Mouse (Mus musculus) thymus, adult 2 months (tissue): ENCODE results near the gene Hoxc4. TPM values are rescaled to one million over a fixed set of nuclear protein-coding genes. Genes with fewer than 3 reads are reported as not detected.

Experiments
- DNase-seq: peaks from one replicate; pipeline ENCODE4 v3.0.0; 2021
- H3K27ac ChIP-seq: fragments of 200-500 bp; 2 replicates; pipeline ENCODE4 v1.5.1; 2012; ENCODE audit warnings: low read length, control low read depth; ENCODE audit not compliant: control insufficient read depth, insufficient read depth
- H3K27me3 ChIP-seq: fragments of 200-500 bp; 2 replicates; pipeline ENCODE4 v1.6.1; 2012; ENCODE audit warnings: mild to moderate bottlenecking, low read length, moderate library complexity, mixed read lengths; ENCODE audit not compliant: control insufficient read depth, insufficient read depth
- H3K36me3 ChIP-seq: fragments of 200-500 bp; 2 replicates; pipeline ENCODE4 v1.6.1; 2012; ENCODE audit warnings: mild to moderate bottlenecking, low read length, moderate library complexity; ENCODE audit not compliant: control insufficient read depth, insufficient read depth
- H3K4me1 ChIP-seq: fragments of 200-500 bp; replicated peaks from 2 replicates; pipeline ENCODE4 v1.6.1; 2012; ENCODE audit warnings: low read length; ENCODE audit not compliant: control insufficient read depth, insufficient read depth
- H3K4me3 ChIP-seq: fragments of 200-500 bp; 2 replicates; pipeline ENCODE4 v1.5.1; 2012; ENCODE audit warnings: mild to moderate bottlenecking, low read length, control low read depth, moderate library complexity; ENCODE audit not compliant: control insufficient read depth, insufficient read depth
- CTCF ChIP-seq: fragments of 200-500 bp; IDR thresholded peaks from 2 replicates; pipeline ENCODE4 v1.5.1; 2012; ENCODE audit warnings: mild to moderate bottlenecking, control low read depth, low read length, moderate library complexity, borderline replicate concordance; ENCODE audit not compliant: control insufficient read depth, poor library complexity, insufficient read depth; ENCODE audit errors: extremely low read depth
- POLR2A ChIP-seq: fragments of 200-500 bp; IDR thresholded peaks from 2 replicates; pipeline ENCODE4 v1.6.1; 2012; ENCODE audit warnings: mild to moderate bottlenecking, low read length, control low read depth, moderate library complexity; ENCODE audit not compliant: control insufficient read depth, poor library complexity, insufficient read depth; ENCODE audit errors: extremely low read depth
- WGBS: fragments of 180-500 bp; shearing (Covaris S2); methylation state at CpG from one replicate; pipeline ENCODE4 v1.1.7; 2018; 5-methylcytosine and 5-hydroxymethylcytosine counted together
- polyA plus RNA-seq: library from polyadenylated mRNA; depleted of rRNA; stranded (reverse); fragments of >200 nt; gene quantifications from 2 replicates; pipeline ENCODE4 v1.2.3, GENCODE M21; 2012

Gene Hoxc4
- polyA plus RNA-seq, 1 experiment, result 0.22 TPM

DNA sequence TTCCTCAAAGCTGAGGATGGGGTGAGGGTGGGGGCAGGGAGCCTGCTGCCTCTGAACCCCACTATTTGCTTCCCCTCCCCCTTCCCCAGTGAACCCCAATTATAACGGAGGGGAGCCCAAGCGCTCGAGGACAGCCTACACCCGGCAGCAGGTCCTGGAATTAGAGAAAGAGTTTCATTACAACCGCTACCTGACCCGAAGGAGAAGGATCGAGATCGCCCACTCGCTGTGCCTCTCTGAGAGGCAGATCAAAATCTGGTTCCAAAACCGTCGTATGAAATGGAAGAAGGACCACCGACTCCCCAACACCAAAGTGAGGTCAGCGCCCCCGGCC, 16.8 kb downstream of the Hoxc4 start:
- H3K4me3 ChIP-seq, result no peak overlapping the region
- WGBS, result 10% methylated on average over 14 of the region's 14 CpGs
- TF ChIP-seq POLR2A (no peak), CTCF (no peak)
- peaks cover 32% of the 10 kb centered on the region for H3K27me3 ChIP-seq
- no peaks in the 10 kb centered on the region for H3K36me3 ChIP-seq
- DNase-seq, result no peak
- H3K27ac ChIP-seq, result no peak overlapping the region
- H3K4me1 ChIP-seq, result no peaks in the 10 kb centered on the region

DNA sequence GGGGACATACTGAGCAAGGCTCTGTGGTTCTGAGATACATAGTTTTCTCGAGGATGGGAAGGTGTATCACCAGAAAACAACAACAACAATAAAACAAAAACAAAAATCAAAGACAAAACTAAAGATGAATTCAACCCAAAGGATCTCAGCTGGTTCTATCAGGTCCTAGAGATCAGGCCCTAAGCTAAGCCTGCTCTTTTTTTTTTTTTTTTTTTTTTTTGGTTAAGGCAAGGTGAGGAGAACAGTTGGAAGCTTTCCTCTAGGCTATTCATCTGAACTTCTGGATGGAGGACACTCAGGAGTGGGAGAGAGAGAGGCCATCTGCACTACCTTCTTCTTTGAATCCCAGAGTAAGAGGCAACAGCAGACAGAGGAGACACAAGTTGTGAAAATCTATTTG, 18.8 kb downstream of the Hoxc4 start:
- Histone ChIP-seq H3K4me3 (no peak overlapping the region), H3K27ac (no peak overlapping the region), H3K27me3 (peaks cover 33% of the 10 kb centered on the region), H3K36me3 (no peaks in the 10 kb centered on the region), H3K4me1 (no peaks in the 10 kb centered on the region)
- TF ChIP-seq CTCF, result no peak
- TF ChIP-seq POLR2A, result no peak
- WGBS, result 21% methylated on average over 1 of the region's 1 CpGs
- no peak for DNase-seq

DNA sequence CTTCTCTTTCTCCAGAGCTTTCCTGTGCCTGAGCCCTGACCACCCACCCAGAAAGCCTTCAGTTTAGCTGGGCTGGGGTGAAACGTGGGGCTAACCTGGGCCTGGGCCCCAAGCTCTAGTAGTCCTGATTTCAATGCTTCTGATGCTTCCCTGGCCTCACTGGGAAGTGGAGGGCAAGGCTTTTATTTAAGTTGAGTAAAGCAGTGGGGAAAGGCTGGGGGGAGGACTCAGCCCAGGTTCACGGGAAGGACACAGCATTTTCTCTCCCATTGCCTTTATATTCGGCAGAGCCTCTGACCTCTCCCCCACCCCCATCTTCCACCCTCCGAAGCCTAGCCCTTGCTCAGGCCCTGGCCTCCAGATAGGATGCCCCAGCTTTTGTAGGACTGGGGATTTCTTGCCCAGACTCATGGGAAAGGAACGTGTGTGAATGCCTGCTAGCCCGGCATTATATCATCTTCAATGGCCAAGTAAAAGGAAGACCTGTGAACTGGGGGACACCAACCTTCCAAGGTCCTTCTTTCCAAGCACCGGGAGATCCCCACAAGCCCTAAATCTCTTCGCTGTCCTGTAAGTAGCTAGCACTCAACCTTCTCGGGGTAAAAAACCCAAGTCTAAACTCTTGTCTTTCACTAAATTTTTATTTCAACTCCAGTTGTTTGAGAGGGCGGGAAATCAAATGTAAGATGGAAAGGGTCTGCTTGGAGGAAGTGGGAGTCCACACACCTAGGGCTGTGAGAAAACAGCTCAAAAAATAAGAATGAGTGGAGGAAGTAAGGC, 20.2 kb downstream of the Hoxc4 start:
- Histone ChIP-seq H3K27ac (no peak overlapping the region), H3K4me3 (no peak overlapping the region)
- DNase-seq, result no peak

DNA sequence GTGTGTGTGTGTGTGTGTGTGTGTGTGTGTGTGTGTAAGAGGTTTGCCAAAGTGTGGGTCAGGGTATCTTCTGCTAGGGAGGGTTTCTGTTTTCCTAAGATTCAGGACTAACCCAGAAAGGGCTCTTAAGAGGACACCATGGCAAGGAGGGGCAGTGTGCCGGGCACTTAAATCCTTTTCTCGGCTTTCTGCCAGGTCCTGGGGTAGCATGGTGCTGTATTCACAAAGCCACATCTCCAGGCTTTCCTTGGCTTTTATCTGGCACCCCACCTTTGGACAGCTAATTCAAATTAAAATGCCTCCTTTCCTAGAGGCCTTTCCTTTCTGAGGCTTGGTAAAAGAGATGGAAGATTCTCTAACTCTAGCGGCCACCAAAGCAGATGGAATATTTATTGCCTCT, 20.9 kb downstream of the Hoxc4 start:
- no peak overlapping the region for H3K4me3 ChIP-seq
- H3K36me3 ChIP-seq, result no peaks in the 10 kb centered on the region
- no peak overlapping the region for H3K27ac ChIP-seq
- 62% methylated on average over 3 of the region's 3 CpGs for WGBS
- TF ChIP-seq POLR2A, result no peak
- TF ChIP-seq CTCF, result no peak
- no peak for DNase-seq
- H3K27me3 ChIP-seq, result peaks cover 20% of the 10 kb centered on the region
- no peaks in the 10 kb centered on the region for H3K4me1 ChIP-seq

More for the DNA sequence above, 20.2 kb downstream of the Hoxc4 start:
- H3K36me3 ChIP-seq, result no peaks in the 10 kb centered on the region
- H3K4me1 ChIP-seq, result no peaks in the 10 kb centered on the region
- peaks cover 25% of the 10 kb centered on the region for H3K27me3 ChIP-seq
- no peak for TF ChIP-seq CTCF
- no peak for TF ChIP-seq POLR2A
- 61% methylated on average over 10 of the region's 10 CpGs for WGBS

DNA sequence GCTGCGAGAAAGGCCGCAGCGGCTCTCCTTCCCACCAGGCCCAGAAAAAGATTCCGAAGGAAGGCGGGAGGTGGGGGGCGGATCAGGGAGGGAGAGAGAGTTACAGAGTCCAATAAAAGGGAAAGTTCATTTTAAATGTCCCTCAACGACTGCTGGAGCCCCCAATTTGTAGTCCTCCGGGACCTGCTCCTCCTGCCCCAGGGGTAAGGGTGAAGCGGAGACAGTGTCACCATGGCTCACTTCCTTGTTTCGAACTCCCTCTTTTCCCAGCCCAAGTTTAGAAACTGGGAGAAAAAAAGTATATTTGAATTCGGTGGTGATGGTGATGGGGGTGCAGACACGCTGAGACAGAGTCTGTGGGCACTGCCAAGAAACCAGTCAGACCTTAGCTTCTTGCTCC, 21.9 kb downstream of the Hoxc4 start:
- H3K4me1 ChIP-seq, result no peaks in the 10 kb centered on the region
- TF ChIP-seq POLR2A (no peak), CTCF (no peak)
- WGBS, result 51% methylated on average over 12 of the region's 12 CpGs
- H3K27me3 ChIP-seq, result peaks cover 11% of the 10 kb centered on the region
- no peak overlapping the region for H3K27ac ChIP-seq
- no peak overlapping the region for H3K4me3 ChIP-seq
- no peaks in the 10 kb centered on the region for H3K36me3 ChIP-seq
- no peak for DNase-seq

DNA sequence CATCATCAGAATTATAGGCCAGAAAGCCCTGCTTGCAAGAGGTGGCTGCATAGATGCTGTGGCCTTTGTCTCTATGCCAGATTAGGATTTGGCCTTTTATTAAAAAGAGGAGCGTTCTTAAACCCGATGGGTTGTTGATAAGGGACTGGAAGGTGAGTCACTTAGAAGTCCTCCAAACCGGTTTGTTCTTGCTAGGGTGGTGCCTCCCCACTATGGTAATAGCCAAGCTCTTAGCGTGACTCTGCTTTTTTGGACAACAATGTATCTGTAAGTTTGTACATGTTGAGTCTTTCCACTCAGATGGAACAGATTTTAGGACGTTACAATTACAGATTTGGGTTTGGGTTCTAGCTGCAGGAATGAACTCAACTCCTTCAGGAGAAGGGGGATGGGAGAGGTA, 22.9 kb downstream of the Hoxc4 start:
- no peaks in the 10 kb centered on the region for H3K36me3 ChIP-seq
- DNase-seq, result no peak
- WGBS, result 47% methylated on average over 5 of the region's 5 CpGs
- H3K4me3 ChIP-seq, result no peak overlapping the region
- no peak overlapping the region for H3K27ac ChIP-seq
- no peak for TF ChIP-seq POLR2A
- no peak for TF ChIP-seq CTCF
- no peaks in the 10 kb centered on the region for H3K4me1 ChIP-seq
- peaks cover 5% of the 10 kb centered on the region for H3K27me3 ChIP-seq

DNA sequence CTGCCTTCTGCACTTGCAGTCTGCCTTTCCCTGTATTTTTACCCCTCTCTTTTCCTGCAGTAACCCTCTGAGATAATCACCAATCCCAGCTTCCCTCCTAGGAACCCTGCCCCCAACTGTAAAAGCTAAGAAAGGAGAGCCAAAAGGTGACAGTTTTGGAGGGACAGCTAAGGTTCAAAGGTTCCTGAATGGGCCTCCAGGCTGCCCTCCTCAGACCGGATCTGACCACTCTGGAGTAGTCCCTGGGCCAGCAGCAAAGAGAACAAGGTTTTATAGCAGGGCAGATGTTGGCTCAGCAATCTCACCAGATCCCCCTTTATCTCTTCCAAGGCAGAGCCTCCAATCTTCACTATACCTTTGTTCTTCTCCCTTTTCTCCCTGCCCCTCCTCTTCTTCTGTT, 23.5 kb downstream of the Hoxc4 start:
- no peak overlapping the region for H3K27ac ChIP-seq
- no peaks in the 10 kb centered on the region for H3K36me3 ChIP-seq
- peaks cover 4% of the 10 kb centered on the region for H3K27me3 ChIP-seq
- WGBS, result 44% methylated on average over 1 of the region's 1 CpGs
- H3K4me3 ChIP-seq, result no peak overlapping the region
- no peak for DNase-seq
- H3K4me1 ChIP-seq, result no peaks in the 10 kb centered on the region
- TF ChIP-seq POLR2A (no peak), CTCF (no peak)
